Mouse (Mus musculus) midbrain, postnatal 0 days (tissue): Measurements from ENCODE around the gene Ccl20. TPM values are rescaled to one million over a fixed set of nuclear protein-coding genes. Genes with fewer than 3 reads are reported as not detected.

Experiments
- ATAC-seq: fragments of 200-750 bp; cut with Nextera tagmentation; 2 replicates; pipeline ENCODE4 v1.8.0; 2017; ENCODE audit warnings: moderate number of reproducible peaks, mild to moderate bottlenecking, moderate TSS enrichment, moderate library complexity; ENCODE audit not compliant: low FRiP score
- DNase-seq: peaks from one replicate; pipeline ENCODE4 v3.0.0-alpha.2; 2015; ENCODE audit warnings: low spot score
- H3K27ac ChIP-seq: fragments of 300-500 bp; sonication (generic); 2 replicates; pipeline ENCODE4 v1.5.1; 2014; ENCODE audit warnings: low read depth, mild to moderate bottlenecking, low read length, mixed read lengths
- H3K27me3 ChIP-seq: fragments of 300-500 bp; sonication (generic); 2 replicates; pipeline ENCODE4 v1.6.1; 2014; ENCODE audit warnings: low read length, control low read depth, mixed read lengths; ENCODE audit not compliant: insufficient read depth
- H3K36me3 ChIP-seq: fragments of 300-500 bp; sonication (generic); 2 replicates; pipeline ENCODE4 v1.6.1; 2014; ENCODE audit warnings: low read length, control low read depth, mixed read lengths; ENCODE audit not compliant: insufficient read depth
- H3K4me1 ChIP-seq: fragments of 300-500 bp; sonication (generic); 2 replicates; pipeline ENCODE4 v1.6.1; 2014; ENCODE audit warnings: mild to moderate bottlenecking, control low read depth, antibody characterized with exemption, low read length, mixed read lengths; ENCODE audit not compliant: insufficient read depth
- H3K4me2 ChIP-seq: fragments of 300-500 bp; sonication (generic); 2 replicates; pipeline ENCODE4 v1.6.1; 2014; ENCODE audit warnings: low read depth, mild to moderate bottlenecking, low read length, mixed read lengths; ENCODE audit not compliant: poor library complexity, severe bottlenecking
- H3K4me3 ChIP-seq: fragments of 300-500 bp; sonication (generic); 2 replicates; pipeline ENCODE4 v1.5.1; 2014; ENCODE audit warnings: low read depth, mild to moderate bottlenecking, low read length, moderate library complexity
- H3K9ac ChIP-seq: fragments of 300-500 bp; sonication (generic); replicated peaks from 2 replicates; pipeline ENCODE4 v1.6.1; 2014; ENCODE audit warnings: mild to moderate bottlenecking, low read length, moderate library complexity, mixed read lengths; ENCODE audit not compliant: poor library complexity, severe bottlenecking
- H3K9me3 ChIP-seq: fragments of 300-500 bp; sonication (generic); 2 replicates; pipeline ENCODE4 v1.6.1; 2016; ENCODE audit warnings: low read length, control low read depth
- CTCF ChIP-seq: IDR thresholded peaks from 2 replicates; pipeline ENCODE4 v1.5.1; 2016; ENCODE audit warnings: antibody characterized with exemption, mild to moderate bottlenecking
- WGBS: fragments of 180-500 bp; shearing (Covaris S2); extraction: QIAGEN DNeasy Blood & Tissue Kit; methylation state at CpG from one replicate; pipeline ENCODE4 v1.1.7; 2014; 5-methylcytosine and 5-hydroxymethylcytosine counted together
- polyA plus RNA-seq: library from polyadenylated mRNA; unstranded; fragments of >200 nt; fragmentation: Nextera tagmentation; extraction: Ambion mirVana; gene quantifications from 2 replicates; pipeline ENCODE4 v1.2.1, GENCODE M21; 2015
- total RNA-seq: library from RNA; depleted of rRNA; stranded (reverse); fragments of >200 nt; gene quantifications from 2 replicates; pipeline ENCODE4 v1.2.3, GENCODE M21; 2014; rRNA removed

The Ccl20 gene
- total and polyA plus RNA-seq, 2 experiments from 2014 or later = not detected

DNA sequence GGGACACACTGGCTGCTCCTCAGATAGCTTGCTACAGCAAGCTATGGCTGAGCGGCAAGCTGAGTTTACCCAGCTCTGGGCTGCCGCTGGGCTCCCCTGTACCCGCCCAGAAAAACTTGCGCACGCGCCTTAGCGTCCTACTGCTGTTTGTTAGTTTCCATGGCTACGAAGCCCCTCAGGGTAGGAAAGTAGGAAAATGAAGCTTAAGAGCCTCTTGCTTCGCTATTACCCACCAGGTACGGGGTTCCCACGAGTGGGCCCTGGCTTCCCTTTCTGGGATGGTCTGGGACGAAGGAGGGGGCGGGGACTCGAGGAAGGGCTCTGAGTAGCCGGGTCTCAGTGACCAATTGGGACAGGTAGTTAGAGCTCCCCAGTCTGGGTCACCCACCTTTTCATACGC lies 43.0 kb downstream of the Ccl20 start, which contains the start of gene Daw1:
TSS of gene Daw1 (plus strand) at position 150 of the 400 bp plus-strand sequence.
- DNase-seq = peak; percentile 95
- no peaks in the 10 kb centered on the region for H3K4me1 ChIP-seq
- no peaks in the 10 kb centered on the region for H3K36me3 ChIP-seq
- peak; percentile 97 for ATAC-seq
- WGBS = 1% methylated on average over 16 of the region's 16 CpGs
- no peak within 1 kb of the TSS for H3K9ac ChIP-seq
- no peak within 1 kb of the TSS for H3K27ac ChIP-seq
- H3K9me3 ChIP-seq = no peaks in the 10 kb centered on the region
- H3K4me3 ChIP-seq = peak within 1 kb of the TSS; percentile 50
- TF ChIP-seq CTCF = no peak
- H3K4me2 ChIP-seq = peak within 1 kb of the TSS; percentile 77
- H3K27me3 ChIP-seq = no peaks in the 10 kb centered on the region

DNA sequence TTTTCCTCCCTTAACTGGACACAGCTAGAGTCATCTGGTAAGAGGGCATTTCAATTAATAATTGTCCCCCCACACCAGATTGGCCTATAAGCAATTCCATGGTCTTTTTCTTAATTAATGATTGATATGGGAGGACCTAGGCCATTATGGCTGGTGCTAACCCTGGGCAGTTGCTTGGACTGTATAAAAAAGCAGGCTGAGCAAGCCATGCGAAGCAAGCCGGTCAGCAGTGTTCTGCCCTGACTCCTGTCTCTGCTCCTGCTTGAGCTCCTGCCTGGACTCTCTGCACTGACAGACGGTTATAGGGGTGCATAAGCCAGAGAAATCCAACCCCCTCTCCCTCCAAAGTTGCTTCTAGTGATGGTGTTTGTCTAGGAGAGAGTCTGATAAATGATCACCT lies 45.1 kb downstream of the Ccl20 start:
- Histone ChIP-seq H3K27me3 (no peaks in the 10 kb centered on the region), H3K36me3 (no peaks in the 10 kb centered on the region), H3K9me3 (no peaks in the 10 kb centered on the region), H3K9ac (no peak overlapping the region), H3K4me2 (no peak overlapping the region), H3K4me3 (no peak overlapping the region), H3K4me1 (no peaks in the 10 kb centered on the region), H3K27ac (no peak overlapping the region)
- DNase-seq (no peak), ATAC-seq (no peak)
- 81% methylated on average over 3 of the region's 3 CpGs for WGBS
- TF ChIP-seq CTCF = no peak

DNA sequence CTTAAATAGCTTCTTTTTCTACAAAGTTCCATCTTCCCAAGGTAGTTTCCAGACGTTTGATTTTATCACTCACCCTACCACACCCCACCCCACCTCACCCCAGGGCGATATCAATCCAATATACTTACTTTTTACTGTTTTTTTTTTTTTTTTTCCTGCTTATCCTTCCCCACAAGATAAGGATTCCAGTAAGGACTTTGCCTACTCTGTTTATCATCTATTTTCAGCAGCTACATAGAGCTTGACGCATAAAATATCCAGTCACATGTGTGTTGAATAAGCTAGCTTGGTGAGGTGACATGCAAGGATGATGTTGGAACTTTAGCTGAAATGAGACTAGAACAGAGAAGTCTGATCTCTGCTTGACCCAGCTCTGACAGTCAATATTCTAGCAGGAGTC lies 47.5 kb downstream of the Ccl20 start:
- no peaks in the 10 kb centered on the region for H3K4me1 ChIP-seq
- H3K4me2 ChIP-seq = no peak overlapping the region
- no peak for TF ChIP-seq CTCF
- H3K9me3 ChIP-seq = no peaks in the 10 kb centered on the region
- ATAC-seq (no peak), DNase-seq (no peak)
- 83% methylated on average over 3 of the region's 3 CpGs for WGBS
- no peaks in the 10 kb centered on the region for H3K36me3 ChIP-seq
- H3K27me3 ChIP-seq = no peaks in the 10 kb centered on the region
- H3K9ac ChIP-seq = no peak overlapping the region
- no peak overlapping the region for H3K27ac ChIP-seq
- H3K4me3 ChIP-seq = no peak overlapping the region

Other genes with a start within 250 kb of the Ccl20 start
- gene A030005L19Rik, start 203.4 kb upstream of the Ccl20 start, total RNA-seq = 0.33 TPM in 1 of 2 replicates, not detected in the other
- gene A030005L19Rik, start 203.4 kb upstream of the Ccl20 start, polyA plus RNA-seq = 0.20 TPM in 1 of 2 replicates, not detected in the other
- gene A030014E15Rik, start 191.8 kb upstream of the Ccl20 start, total RNA-seq = 0.71 TPM in 1 of 2 replicates, not detected in the other
- gene A030014E15Rik, start 191.8 kb upstream of the Ccl20 start, polyA plus RNA-seq = not detected in 2 replicates
- not detected in 2 replicates for gene Gm6217, start 185.4 kb upstream of the Ccl20 start, total RNA-seq
- gene Gm6217, start 185.4 kb upstream of the Ccl20 start, polyA plus RNA-seq = not detected in 2 replicates
- not detected in 2 replicates for gene A030003K21Rik, start 173.4 kb upstream of the Ccl20 start, total RNA-seq
- not detected in 2 replicates for gene A030003K21Rik, start 173.4 kb upstream of the Ccl20 start, polyA plus RNA-seq
- gene Gm7544, start 160.8 kb upstream of the Ccl20 start, total RNA-seq = not detected in 2 replicates
- not detected in 2 replicates for gene Gm7544, start 160.8 kb upstream of the Ccl20 start, polyA plus RNA-seq
- not detected in 2 replicates for gene Gm47955, start 156.5 kb upstream of the Ccl20 start, total RNA-seq
- gene Gm47955, start 156.5 kb upstream of the Ccl20 start, polyA plus RNA-seq = not detected in 2 replicates
- not detected in 2 replicates for gene Gm47959, start 116.2 kb upstream of the Ccl20 start, total RNA-seq
- not detected in 2 replicates for gene Gm47959, start 116.2 kb upstream of the Ccl20 start, polyA plus RNA-seq
- gene Slc19a3, start 78.3 kb upstream of the Ccl20 start, total RNA-seq = 0.71 and 0.99 TPM in 2 replicates
- gene Slc19a3, start 78.3 kb upstream of the Ccl20 start, polyA plus RNA-seq = 0.83 and 0.90 TPM in 2 replicates
- not detected in 2 replicates for gene Krtap28-10, start 74.3 kb upstream of the Ccl20 start, total RNA-seq
- gene Krtap28-10, start 74.3 kb upstream of the Ccl20 start, polyA plus RNA-seq = not detected in 2 replicates
- gene Gm47969, start 71.8 kb upstream of the Ccl20 start, total RNA-seq = not detected in 2 replicates
- not detected in 2 replicates for gene Gm47969, start 71.8 kb upstream of the Ccl20 start, polyA plus RNA-seq
- gene A030005K14Rik, start 57.4 kb upstream of the Ccl20 start, total RNA-seq = not detected in 2 replicates
- gene A030005K14Rik, start 57.4 kb upstream of the Ccl20 start, polyA plus RNA-seq = not detected in 2 replicates
- gene Krtap28-13, start 55.8 kb upstream of the Ccl20 start, total RNA-seq = not detected in 2 replicates
- gene Krtap28-13, start 55.8 kb upstream of the Ccl20 start, polyA plus RNA-seq = not detected in 2 replicates
- gene Daw1, start 43.0 kb downstream of the Ccl20 start, total RNA-seq = 0.88 and 1.2 TPM in 2 replicates
- 1.7 and 1.9 TPM in 2 replicates for gene Daw1, start 43.0 kb downstream of the Ccl20 start, polyA plus RNA-seq